Comparison of ENCODE assay signal across 8 mouse cellular contexts in genomic region chr6:91286624-91287023, GRCm38 (mm10).
DNase-seq lines count a peak whose midpoint lies in the region; TF ChIP-seq lines count a peak whose summit lies in the region.

No protein-coding gene starts in this region.

- peak; percentile 92 for DNase-seq in 3T3-L1 (ENCODE audit: low read depth, low spot score)
- DNase-seq in adrenal gland, adult 2 months: peak; percentile 70
- DNase-seq in embryo, embryonic 11 days: peak; percentile 91
- peak; percentile 32 to 44 for DNase-seq in heart, adult 9 months (ENCODE audit: low spot score in 2 of 2)
- peak; percentile 25 for DNase-seq in large intestine, adult 2 months (ENCODE audit: low read depth, low spot score)
- peak; percentile 70 to 78 for DNase-seq in lung, adult 18-20 months
- peak; percentile 60 for DNase-seq in ovary, postnatal 10 days (ENCODE audit: low spot score)
- DNase-seq in thymus, adult 2 months: peak; percentile 78

- no peaks in the 10 kb centered on the region for H3K36me3 ChIP-seq in thymus, adult 2 months (ENCODE audit: control insufficient read depth, insufficient read depth, low read length)

- TF ChIP-seq CTCF in thymus, adult 2 months (IDR thresholded peaks at IDR 0.05; ENCODE audit: borderline replicate concordance, control insufficient read depth, extremely low read depth, insufficient read depth, low read length, poor library complexity): peak; percentile 97

- no peaks in the 10 kb centered on the region for H3K4me1 ChIP-seq in thymus, adult 2 months (replicated peaks; ENCODE audit: control insufficient read depth, insufficient read depth, low read length)

- 4% methylated on average over 15 of the region's 15 CpGs for WGBS in large intestine, adult 2 months
- WGBS in thymus, adult 2 months: 4% methylated on average over 15 of the region's 15 CpGs

- peaks cover 5% of the 10 kb centered on the region; the same call in 1 of the 2 replicates for H3K27me3 ChIP-seq in thymus, adult 2 months (ENCODE audit: control insufficient read depth, insufficient read depth, low read length)

- no peak overlapping the region for H3K27ac ChIP-seq in thymus, adult 2 months (ENCODE audit: control insufficient read depth, insufficient read depth, low read length)

- H3K4me3 ChIP-seq in thymus, adult 2 months (ENCODE audit: control insufficient read depth, insufficient read depth, low read length): no peak overlapping the region

- TF ChIP-seq POLR2A in thymus, adult 2 months (IDR thresholded peaks at IDR 0.05; ENCODE audit: control insufficient read depth, extremely low read depth, insufficient read depth, low read length, poor library complexity): no peak

Comparison
In these comparisons a context has a peak if more than half of its experiments do, and no peak if none do; other contexts are left out.
1. DNase-seq: peak in every context shown above with its lines; median percentile 92 in 3T3-L1; 91 in embryo, embryonic 11 days; 78 in thymus, adult 2 months; 74 in lung, adult 18-20 months; 70 in adrenal gland, adult 2 months; 60 in ovary, postnatal 10 days; 38 in heart, adult 9 months; 25 in large intestine, adult 2 months.